Mouse (Mus musculus): ENCODE data around the gene Stum.

Stum gene

GRCm38 (mm10) chr1:180429819-180430218 lies 53.5 kb downstream of the Stum start:
- DNase-seq (ENCODE audit: extremely low read depth, low read depth), result no peak

GRCm38 (mm10) chr1:180428871-180429270 lies 54.4 kb downstream of the Stum start:
- no peak for DNase-seq (ENCODE audit: extremely low read depth, low read depth)

DNA sequence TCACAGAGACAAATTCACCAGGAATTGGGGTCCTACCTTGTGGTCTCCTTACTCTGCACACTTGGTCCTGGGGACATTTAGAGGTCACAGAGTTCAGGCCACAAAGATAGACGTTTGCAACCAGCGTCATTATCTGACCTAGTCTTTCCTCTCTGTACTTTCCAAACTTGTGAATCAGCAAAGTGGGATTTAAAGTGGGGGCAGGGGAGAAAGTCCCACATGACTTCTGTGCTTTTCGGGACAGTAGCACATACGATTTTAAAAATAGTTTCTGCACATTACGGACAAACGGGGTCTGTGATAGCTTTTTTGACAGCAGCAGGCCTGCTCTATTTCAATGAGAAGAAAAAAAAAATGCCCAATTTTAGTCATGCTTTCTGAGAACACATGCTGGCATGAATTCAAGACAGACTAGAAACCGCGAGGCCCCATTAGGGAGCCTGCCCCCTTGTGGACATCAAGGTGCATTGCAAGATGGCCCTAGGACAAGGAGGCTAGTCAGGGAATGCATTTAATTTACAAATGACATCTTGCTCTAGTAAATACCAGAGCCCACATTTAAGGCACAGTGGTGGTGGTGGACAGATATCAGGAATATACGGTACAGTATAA lies 55.1 kb downstream of the Stum start:
- peak; percentile 40 for DNase-seq (ENCODE audit: extremely low read depth, low read depth)

DNA sequence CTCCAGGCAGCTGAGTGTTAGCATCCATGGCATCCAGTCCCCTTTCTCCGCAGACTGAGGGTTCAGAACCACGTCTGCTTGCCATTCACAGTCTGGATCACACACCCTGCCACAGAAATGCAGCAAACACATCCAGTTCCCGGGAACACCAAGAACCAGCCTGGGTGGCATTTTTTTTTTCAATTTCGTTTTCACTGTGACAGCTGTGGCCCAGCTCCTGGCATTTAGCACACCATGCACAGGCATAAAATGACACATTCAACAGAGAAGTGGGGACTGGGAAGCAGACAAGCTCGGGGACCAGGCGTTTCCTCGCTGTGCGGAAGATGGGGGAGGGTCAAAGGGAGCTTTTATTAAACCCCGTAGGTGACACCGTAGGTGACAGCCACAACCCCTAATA lies 55.6 kb downstream of the Stum start:
- DNase-seq (ENCODE audit: extremely low read depth, low read depth), result no peak

- DNase-seq (ENCODE audit: extremely low read depth, low read depth), result no peak
These were observed 56.9 kb downstream of the Stum start for GRCm38 (mm10) chr1:180426405-180426804.

GRCm38 (mm10) chr1:180423931-180424330 lies 59.4 kb downstream of the Stum start:
- no peak for DNase-seq (ENCODE audit: extremely low read depth, low read depth)

- no peak for DNase-seq (ENCODE audit: extremely low read depth, low read depth)
These were observed 60.2 kb downstream of the Stum start for GRCm38 (mm10) chr1:180423008-180423639.

DNA sequence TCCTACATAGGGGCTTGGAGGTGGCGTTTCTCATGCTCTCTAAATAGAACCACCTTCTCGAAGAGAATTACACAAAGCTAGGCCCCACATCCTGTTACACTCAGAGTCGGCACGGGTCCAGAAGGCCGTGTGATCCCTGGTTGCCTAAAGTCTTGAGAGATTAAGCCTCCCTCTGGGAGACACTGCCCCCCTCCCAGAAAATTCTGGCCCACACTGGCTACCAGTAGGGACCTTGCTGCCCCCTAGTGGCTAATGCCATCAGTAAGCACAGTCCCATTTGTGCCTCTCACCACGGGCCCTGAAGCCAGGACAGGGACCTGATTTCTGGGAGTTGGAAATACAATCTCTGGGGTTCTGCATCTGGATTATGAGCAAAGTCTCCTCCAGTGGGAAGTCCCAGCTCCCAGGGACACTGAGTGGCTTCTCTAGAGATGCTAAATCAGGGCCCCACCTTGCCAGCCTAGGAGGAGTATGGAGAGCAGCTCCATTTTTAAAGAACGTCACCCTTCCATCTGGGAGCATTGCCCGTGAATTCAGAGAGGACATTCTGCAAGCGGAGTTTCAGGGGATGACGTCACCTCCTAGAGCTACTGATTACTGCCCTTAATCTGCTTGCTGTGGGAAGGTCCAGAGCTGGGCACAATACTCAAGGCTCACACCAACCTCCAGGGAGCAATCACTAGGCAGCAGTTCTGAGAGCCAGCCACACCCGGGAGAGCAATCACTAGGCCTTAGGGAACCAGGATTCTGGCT lies 61.1 kb downstream of the Stum start:
- no peak for DNase-seq (ENCODE audit: extremely low read depth, low read depth)

DNA sequence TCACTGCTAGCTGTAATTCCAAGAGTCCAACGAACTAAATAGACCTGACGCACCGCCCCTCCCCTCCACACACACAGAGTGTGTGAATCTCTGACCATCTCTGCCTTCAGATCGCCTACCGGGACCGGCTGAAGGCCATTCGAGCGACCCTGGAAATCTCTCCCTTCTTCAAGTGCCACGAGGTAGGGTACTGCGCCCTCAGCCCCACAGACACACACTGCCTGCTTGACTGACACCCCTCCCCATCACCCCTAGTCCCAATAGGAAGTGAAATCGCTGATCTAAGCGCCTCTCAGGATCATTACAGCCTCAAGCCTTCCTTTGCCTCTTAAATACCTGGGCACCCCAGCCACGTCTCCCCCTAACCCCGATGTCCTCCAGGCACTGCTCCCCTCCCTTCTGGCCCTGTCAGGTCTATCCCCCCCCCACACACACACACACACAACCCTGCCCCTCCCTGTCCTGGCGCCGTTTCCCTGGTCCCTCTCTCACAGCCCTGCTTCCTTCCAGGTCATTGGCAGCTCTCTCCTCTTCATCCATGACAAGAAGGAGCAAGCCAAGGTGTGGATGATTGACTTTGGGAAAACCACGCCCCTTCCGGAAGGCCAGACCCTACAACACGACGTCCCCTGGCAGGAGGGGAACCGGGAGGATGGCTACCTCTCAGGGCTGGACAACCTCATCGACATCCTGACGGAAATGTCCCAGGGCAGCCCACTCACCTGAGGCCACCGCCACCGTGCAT lies 62.0 kb downstream of the Stum start:
- DNase-seq (ENCODE audit: extremely low read depth, low read depth), result no peak

DNA sequence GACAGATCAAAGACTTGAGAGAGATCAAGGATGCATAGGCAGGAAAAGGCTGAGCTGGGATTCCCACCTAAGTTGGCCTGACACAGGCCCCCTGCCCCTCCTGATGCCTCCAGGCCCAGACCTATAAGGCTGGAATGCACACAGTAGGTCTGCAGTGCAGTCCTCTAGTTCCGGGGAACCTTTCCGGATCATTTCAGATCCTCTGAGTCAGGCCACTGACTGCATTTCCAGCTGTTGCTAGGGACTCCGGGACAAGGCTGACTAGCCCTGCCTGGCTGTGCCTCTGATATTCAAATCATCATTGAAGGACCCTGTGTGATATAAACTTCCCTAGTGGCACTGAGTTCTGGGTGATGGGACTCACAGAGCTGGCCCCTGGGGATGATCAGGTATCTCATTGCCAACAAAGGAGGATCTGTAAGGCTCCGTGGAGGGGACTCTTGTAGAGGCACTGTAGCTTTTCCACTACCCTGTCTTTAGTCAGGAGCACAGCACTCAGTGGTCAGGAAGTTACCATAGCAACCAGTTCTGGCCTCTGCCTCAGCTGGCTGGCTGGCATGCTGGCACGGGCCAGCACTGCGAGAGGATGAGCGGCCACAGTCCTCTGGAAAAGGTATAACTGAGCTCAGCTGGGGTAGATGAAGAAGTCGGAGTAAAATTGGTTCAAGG lies 62.7 kb downstream of the Stum start:
- no peak for DNase-seq (ENCODE audit: extremely low read depth, low read depth)

GRCm38 (mm10) chr1:180419059-180419458 lies 64.2 kb downstream of the Stum start:
- DNase-seq (ENCODE audit: extremely low read depth, low read depth), result no peak

DNA sequence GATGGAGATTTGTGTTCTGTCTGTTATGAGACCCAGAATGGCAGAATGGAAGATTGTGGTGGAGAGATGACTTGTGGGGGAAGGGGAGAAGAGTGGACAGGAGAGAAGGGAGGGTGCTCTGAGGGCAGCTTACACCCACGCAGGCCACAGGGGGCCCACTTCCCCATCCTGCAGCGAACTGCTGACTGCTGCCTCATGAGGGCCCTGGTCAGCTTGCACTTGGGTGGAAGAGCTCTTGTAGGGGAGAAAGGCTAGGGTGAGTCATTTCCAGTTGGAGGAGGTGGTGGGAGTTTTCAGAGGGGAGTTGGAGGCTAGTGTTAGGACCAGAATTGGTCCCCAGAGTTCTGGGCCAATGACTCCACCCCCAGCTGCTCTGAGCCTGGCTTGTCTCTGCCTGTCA lies 66.2 kb downstream of the Stum start:
- no peak for DNase-seq (ENCODE audit: extremely low read depth, low read depth)

- no peak for DNase-seq (ENCODE audit: extremely low read depth, low read depth)
These were observed 67.5 kb downstream of the Stum start for GRCm38 (mm10) chr1:180415836-180416235.

DNA sequence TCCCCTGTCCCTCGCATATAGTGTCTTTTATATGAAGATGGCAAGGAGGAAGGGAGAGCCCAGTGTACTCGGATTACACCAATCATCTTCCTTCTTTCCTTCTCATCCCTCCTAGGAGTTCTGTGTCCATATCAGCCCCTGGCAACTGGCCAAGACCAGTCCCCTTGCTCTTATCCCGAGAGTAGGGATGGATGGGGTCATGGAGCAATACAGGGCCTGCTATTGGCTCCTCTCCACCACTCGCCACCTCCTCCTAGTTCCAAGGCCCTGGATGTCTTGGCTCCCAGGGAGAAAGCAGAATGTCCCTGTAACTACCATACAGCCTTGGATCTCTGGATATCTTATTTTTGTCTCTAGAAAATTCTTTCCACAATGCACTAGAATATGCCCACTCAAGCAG lies 68.2 kb downstream of the Stum start:
- no peak for DNase-seq (ENCODE audit: extremely low read depth, low read depth)

GRCm38 (mm10) chr1:180410306-180410705 lies 73.0 kb downstream of the Stum start:
- no peak for DNase-seq (ENCODE audit: extremely low read depth, low read depth)

DNA sequence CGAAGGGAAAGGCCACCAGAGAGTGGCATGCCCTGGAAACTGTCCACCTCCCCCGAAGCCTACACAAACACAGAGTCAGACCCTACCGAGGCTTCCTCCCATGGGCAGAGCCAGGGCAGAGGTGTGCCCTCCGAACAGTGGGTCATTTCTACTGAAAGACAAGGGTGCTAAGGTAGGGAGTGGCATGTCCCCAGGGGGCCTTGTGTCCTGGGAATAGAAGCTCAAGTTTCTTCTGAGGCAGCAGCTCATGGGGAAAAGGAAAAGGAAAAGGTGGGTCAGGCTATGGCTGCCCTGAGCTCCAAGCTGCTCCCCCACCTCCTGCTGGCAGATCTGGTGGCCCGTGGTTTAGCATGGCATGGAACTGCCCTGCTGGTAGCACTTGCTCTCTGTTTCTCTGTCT lies 73.5 kb downstream of the Stum start:
- DNase-seq (ENCODE audit: extremely low read depth, low read depth), result no peak

GRCm38 (mm10) chr1:180408832-180409231 lies 74.5 kb downstream of the Stum start:
- no peak for DNase-seq (ENCODE audit: extremely low read depth, low read depth)

- DNase-seq (ENCODE audit: extremely low read depth, low read depth), result no peak
These were observed 75.3 kb downstream of the Stum start for GRCm38 (mm10) chr1:180407727-180408719.

- DNase-seq (ENCODE audit: extremely low read depth, low read depth), result no peak
These were observed 76.1 kb downstream of the Stum start for GRCm38 (mm10) chr1:180407171-180407671.
